Mouse (Mus musculus) retina, adult 2 months (tissue): ENCODE measurements around the gene Fam241a.

ENCODE experiments used
- DNase-seq: peaks from one replicate; pipeline ENCODE4 v3.0.0-alpha.2; 2012; ENCODE audit warnings: low read depth, low spot score

Fam241a gene

DNA sequence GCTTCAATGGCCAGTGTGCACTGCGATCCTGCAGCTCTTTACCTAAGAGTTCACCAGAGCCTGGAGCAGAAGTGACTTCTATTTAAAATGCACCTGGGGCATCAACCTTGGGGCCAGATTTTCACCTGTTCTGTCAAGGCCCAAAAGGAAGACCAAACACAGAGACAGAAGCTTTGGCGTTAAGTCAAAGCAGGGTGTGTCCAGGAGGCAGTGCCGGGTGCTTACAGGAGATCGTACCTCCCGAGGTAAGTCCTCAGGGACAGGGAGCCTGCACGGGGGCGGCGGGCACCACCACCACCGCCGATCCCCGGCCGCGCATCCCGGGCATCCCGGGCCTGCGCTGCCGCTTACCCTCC lies 59.3 kb downstream of the Fam241a start:
- DNase-seq = no peak

DNA sequence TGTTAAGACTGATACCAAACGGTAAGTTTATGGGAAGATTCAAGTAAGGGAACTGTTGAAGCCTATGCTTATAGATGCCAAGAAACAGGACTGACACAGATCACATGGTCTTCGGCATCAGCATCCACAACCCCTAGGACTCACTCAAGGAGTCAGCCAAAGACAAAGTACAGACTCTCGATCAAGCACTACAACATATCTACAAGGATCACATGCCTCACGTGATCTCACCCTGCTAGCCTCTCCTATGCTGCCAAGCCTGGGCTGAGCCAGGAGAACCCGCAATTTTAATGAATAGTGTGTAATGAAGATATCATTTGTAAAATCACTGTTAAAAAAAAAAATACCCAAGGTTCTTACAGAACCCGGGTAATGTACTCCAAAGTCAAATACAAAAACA lies 60.5 kb downstream of the Fam241a start:
- no peak for DNase-seq

GRCm38 (mm10) chr3:127834040-127834439 lies 62.1 kb downstream of the Fam241a start:
- no peak for DNase-seq

DNA sequence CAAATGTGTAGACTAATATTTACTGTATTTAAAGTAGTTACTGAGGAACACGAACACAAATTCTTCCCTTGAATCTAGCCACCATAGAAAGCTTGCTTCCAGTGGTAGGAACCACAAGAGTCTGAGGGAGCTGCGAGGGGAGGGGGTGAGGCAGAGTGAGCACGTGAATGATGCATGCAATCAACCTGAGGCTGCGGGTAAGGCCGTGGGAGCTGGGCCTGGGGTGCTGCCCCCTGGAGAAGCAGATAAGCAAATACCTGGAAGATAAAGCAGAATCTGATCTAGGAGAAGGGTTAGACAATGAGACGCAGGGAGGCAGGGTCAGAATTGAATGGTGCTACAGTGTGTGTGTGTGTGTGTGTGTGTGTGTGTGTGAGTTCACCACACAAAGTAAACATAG lies 65.0 kb downstream of the Fam241a start:
- no peak for DNase-seq

DNA sequence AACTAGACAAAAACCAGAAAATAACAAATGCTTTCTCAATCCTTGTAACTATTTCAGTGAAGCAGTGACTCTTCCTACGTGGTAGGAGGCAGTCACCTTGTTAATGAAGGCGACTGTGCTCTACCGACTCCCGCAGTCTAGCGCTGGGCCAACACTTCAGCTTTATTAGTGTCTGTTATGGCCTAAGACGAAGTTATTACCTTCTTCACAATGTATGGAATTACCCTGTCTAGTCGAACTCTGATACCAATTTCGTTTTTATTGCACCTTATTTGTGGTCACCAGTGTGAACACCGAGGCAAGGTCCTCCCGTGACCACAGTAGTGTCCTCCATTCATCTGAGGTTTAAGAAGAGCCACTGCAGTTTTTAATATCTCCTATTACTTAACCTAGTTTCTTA lies 65.9 kb downstream of the Fam241a start:
- DNase-seq = no peak

DNA sequence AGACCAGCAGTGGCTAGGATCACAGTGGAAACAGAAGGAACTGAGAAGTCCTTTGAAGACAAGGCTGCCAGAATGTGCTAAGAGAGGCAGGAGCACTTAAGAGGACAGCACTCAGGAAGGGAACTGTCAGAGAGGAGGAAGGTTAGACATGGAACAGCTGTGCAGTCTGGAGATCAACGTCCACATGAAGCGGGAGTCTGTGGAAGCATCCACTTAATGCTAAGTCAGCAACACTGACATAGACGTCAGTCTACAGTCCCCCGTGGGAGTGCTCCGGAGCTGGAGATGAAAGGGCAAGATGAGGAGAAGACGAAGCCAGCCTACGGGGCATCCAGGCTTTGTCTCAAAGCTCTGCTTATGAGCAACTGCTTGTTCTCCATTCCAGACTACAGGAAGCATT lies 69.0 kb downstream of the Fam241a start:
- DNase-seq = no peak

DNA sequence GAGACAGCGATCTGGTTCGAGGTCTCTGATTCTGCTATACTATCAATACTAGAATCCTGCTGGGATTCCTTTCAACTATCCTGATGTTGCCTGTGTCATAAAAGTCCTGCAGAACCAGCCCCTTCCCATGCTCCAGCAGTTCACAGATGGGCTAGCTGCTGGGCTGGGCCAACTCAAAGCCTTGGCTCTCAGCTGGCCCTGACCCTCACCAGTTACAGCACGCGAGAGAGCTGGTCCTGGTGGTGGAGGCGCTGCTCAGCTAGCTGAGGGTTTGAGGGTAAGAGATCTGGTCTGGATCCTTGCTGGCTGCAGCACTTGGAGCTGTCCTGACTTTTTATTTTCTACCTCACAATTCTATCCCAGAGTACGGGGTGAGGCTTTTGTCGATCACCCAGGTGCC lies 69.6 kb downstream of the Fam241a start:
- DNase-seq = no peak

DNA sequence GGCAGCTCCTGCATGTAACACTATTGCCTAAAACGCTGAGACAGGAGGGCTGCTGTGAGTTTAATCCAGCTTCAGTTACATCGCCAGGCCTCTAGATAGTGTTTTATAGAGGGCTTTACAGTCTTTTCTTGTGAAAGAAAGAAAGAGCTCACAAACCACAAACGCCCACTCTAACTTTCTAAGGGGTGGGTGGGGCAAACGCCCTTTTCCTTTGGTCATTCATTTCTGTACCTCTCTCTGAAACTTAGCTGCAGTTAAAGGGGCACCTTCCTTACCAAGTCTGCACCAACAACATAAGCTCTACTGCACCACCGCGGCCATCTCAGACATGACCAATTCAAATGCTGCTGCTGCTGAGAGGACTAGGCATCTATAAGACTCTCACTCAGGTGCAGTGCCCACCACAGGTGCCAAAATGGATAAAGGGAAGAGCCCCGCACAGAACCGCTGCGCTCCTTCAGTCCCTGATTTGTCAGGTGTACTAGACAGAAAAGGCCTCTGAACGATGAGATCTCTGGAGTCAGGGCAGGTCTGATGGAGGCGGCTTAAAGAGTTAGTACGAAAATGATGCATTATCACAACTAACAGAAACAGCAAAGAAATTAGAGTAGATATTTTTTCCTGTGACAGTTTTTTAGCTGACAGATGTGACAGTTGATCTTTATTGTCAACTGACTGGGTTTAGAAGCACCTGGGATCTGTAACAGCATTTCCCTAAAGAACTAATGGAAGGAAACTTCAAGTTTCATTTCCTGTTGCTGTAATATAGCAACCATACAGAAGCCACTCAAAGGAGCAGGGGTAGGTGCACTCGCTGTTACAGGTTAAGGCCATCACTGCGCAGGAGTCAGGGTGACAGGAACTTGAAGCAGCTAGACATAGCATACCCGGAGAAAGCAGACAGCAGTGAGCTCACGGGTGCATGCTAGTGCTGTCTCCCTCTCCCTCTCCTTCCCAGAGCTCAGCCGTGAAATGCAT lies 71.9 kb downstream of the Fam241a start:
- DNase-seq = no peak

- no peak for DNase-seq
Measured at GRCm38 (mm10) chr3:127821209-127821608, 74.9 kb downstream of the Fam241a start.

- no peak for DNase-seq
Measured at GRCm38 (mm10) chr3:127820400-127820799, 75.7 kb downstream of the Fam241a start.
